Mouse (Mus musculus) left cerebral cortex, postnatal 10 days (tissue): ENCODE data around the gene C8g. TPM values are rescaled to one million over a fixed set of nuclear protein-coding genes. Genes with fewer than 3 reads are reported as not detected.

Experiments
- DNase-seq, 2 experiments: peaks; one replicate each; pipeline ENCODE4 v3.0.0; 2021 to 2022; ENCODE audit warnings: low spot score in 2 of 2, mixed read lengths in 1 of 2; ENCODE audit errors: extremely low spot score in 1 of 2
- intact Hi-C: fragments of 180-260 bp; cut with DNase I; formaldehyde crosslinking; loops from one replicate; pipeline ENCODE4 v1.15.1; 2025
- total RNA-seq, 2 experiments: library from RNA; stranded (reverse); gene quantifications; 2 replicates each; pipeline ENCODE4 v1.2.3; 2021

The C8g gene
- total RNA-seq, 2 experiments from 2014 or later = 1.2 to 2.3 TPM

DNA sequence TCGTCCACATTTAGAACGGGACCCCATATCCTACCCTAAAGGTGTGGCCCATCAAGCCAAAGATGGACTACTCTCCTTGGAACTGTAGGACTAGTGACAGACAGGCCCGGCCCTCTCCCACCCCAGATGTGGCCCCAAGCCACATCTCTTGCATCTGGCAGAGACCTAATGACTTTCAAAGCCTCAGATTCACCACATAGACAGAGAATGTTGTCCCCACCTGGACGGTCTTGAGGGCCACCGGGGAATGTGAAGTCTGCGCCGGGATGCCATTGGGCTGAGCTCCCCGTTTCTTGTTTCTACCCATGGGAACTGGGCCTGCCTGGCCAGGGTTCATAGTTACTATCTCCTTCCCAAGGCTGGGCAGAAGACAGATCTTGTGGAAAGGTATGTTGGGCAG is 24.0 kb downstream of the C8g start:
- no peak for DNase-seq
- intact Hi-C loops = no loop called here

GRCm38 (mm10) chr2:25472550-25472949 is 29.0 kb downstream of the C8g start:
- intact Hi-C loops = no loop called here
- no peak for DNase-seq

DNA sequence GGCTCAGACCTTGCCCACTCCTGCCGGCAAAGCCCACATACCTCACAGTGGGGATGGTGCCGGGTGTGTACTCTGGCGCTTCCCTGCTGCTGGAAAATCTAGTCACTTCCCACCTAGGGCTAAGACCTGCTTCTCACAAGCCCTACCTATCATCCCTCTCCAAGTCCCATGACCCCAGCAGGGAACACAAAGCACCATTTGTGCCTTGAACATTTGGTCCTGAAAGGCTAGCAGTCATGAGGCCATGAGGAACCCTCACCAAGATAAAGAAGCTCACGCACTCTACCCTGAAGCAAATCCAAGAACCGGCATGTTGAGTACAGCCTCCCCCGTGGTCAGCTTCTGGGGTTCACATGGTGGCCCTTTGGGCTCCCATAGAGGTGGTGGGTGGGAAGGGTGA is 31.6 kb downstream of the C8g start, which contains the start of gene Ptgds:
Ptgds (minus strand) TSS at position 78 of the 400 bp plus-strand sequence.
- no peak for DNase-seq
- intact Hi-C loops = no loop called here

DNA sequence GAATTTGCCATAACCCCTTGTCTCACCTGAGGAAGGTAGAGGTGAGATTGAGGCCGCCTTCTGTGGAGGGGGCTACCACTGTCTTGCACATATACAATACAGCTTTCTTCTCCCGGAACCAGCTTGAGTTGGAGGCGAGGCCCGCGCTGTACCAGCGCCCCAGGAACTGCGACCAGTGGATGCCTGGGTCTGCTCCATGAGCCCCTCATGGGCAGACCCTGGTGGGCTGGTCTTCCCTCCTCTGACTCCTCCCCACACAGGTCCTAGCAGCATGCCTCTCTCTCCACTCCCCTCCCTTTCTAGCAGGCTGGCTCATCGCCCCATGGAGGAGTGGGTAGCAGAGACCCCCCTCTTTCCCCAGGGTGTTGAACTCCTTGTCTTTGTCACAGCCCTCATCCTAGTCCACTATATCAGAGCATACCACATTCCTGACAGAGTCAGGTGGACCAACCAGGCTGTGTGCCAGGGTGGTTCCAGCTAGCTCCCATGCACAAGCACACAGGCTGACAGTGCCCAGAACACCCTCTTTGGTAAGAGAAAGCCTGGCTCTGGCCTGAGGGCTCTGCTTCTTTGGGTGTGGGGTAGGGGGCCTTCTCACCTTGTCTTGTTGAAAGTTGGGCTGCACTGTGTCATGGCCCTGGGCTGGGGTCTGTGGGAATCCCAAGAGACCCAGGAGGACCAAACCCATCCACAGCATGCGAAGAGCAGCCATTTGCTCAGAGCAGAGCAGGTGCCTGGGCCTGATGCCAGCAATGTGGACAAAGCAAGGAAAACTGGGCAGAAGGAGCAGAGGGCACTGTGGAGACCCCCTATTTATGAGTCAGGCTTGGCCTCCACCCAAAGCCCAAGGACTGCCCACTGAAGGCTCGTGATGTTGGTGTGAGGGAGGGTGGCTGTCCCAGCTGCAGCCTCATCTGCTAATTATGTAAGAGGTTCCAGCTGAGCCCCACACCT is 32.3 kb downstream of the C8g start:
- intact Hi-C loops = no loop called here
- peak in 1 of 2 experiments; percentile 73 for DNase-seq

GRCm38 (mm10) chr2:25467606-25468303 is 33.8 kb downstream of the C8g start:
- no peak for DNase-seq
- intact Hi-C loops = no loop called here

- DNase-seq = no peak
- intact Hi-C loops = no loop called here
Observed at GRCm38 (mm10) chr2:25465816-25466635, 35.5 kb downstream of the C8g start.

- intact Hi-C loops = no loop called here
- no peak for DNase-seq
Observed at GRCm38 (mm10) chr2:25465256-25465655, 36.3 kb downstream of the C8g start.

DNA sequence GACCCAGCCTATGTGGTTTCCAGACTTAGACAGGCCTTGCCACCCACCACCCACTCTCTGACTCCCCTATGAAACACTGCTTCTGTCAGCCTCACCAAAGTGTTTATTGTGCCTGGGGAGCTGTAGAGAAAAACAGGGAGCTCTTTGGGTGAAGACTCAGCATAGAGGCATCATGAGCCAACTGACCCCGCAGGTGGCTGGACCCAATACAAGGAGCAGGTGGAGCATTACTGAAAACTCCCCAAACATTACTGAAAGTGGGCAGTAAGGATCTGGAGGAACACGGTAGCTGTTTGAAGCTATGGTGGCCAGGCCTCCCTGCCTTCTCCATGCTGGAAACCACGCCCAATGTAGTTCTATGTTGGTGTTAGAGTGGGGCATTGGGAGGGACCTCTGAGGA is 37.9 kb downstream of the C8g start:
- no peak for DNase-seq

DNA sequence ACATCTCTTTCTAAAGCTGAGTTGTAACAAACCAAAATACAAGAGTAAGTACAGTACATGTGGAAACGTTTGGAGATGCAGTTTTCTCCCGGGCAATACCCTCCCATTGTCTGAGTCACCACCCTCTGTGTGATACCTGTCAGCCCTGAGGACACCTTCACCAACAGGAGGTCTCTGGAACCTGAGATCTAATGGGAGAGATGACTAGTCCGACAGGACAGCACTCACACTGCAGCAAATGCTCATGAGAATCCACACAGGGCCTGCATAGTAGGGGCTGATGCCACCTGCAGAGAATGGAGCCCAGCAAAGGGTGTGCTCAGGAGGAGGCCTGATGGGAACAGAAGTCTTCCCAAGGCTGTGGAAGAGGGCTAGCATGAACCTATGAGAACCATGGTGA is 40.1 kb downstream of the C8g start:
- intact Hi-C loops = no loop called here

More for the DNA sequence above, 37.9 kb downstream of the C8g start:
- intact Hi-C loops = no loop called here

DNA sequence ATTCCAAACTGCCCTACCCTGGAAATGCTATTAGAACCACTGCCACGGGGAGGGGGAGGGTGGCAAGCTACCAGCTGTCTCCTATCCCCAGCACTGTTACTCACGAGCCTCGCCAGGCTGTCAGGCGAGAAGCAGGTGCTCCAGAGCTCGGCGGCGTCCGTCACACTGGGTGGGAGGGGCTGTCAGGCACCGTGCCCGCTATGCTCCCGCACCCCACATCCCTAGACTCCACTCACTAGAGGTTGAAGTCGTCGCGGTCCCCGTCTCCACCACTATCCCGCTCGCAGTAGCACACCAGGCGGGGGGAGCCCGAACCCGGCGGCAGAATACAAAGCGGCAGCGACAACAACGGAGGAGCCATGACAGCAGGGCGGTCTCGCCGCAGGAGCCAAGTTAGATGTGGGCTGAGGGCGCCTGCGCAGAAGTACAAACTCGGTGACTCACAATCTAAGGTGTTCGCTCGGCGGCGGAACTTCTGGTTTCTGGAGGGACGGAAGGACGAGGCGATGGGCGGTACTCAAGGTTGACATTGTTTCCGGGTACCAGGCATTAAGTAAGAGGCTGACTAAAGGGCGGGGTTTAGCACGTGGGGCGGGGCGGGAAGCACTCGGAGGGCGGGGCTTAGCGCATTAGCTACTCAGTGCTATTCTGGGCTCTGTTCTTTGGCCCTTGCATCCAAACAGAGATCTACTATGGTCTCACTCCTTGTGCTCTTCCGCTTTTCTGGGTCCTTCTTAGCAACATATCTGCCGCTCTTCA is 40.8 kb downstream of the C8g start, which contains the start of gene Paxx:
Paxx (minus strand) TSS at position 544 of the 759 bp plus-strand sequence.
- intact Hi-C loops = no loop called here
- DNase-seq = peak; percentile 94 to 96

More for the DNA sequence above, 40.1 kb downstream of the C8g start:
- DNase-seq = no peak

DNA sequence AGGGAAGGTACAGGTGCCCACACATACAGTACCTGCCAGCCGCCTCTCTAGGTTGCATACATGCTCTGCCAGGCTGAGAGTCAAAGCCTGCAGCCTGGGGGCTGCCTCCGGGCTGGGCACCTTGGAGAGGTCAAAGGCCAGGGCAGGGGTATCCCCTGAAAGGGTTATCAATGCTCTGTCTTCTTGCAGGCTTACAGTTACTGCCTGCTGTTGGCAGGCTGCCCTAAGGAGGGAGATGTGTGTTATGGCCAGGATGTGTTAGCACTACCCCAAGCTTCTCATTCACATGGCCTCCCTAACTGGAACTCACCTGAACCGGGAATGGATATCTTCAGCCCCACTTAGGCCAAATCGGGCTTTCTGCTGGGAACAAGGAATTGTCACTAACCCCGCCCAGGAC is 41.4 kb downstream of the C8g start:
- intact Hi-C loops = no loop called here
- DNase-seq = peak in 1 of 2 experiments; percentile 72

- intact Hi-C loops = no loop called here
- peak in 1 of 2 experiments; percentile 72 for DNase-seq
Observed at GRCm38 (mm10) chr2:25458911-25459310, 42.6 kb downstream of the C8g start.

DNA sequence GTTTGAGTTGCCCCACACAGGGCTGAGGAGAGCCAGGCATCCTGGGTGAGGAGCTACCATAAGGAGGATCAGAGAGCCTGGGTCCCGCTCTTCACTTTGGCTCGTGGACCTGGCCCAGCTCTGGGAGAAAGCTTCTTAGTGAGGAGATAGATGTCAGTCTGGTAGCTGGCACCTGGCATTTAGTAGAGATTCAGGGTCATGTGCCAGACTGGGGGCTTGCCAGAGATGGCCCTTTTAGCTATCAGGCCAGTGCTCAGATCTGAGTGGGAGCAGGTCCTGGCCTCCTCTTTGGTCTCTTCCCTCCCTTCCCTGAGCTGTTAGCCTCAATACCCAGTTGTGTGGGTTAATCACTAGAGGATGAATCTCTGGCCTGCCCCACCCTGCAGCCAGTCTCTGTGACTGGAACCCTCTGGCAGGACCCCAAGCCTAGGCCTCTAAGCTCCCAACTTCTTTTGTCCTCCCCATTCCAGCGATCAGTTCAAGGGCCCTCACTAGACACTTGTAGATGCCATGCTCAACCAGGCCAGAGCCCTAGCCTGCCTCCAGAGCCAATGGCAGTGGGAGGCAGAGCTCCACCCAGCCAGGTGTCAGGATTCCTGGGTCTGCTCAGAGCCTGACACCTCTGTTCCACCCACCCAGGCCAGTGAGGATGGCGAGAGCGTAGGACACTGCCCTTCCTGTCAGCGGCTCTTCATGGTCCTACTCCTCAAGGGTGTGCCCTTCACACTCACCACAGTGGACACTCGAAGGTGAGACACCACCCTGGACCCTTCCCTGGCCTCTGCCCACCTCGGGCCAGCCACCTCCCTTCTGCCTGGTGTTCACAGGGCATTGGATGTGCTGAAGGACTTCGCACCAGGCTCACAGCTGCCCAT is 44.3 kb downstream of the C8g start:
- intact Hi-C loops = no loop called here

DNA sequence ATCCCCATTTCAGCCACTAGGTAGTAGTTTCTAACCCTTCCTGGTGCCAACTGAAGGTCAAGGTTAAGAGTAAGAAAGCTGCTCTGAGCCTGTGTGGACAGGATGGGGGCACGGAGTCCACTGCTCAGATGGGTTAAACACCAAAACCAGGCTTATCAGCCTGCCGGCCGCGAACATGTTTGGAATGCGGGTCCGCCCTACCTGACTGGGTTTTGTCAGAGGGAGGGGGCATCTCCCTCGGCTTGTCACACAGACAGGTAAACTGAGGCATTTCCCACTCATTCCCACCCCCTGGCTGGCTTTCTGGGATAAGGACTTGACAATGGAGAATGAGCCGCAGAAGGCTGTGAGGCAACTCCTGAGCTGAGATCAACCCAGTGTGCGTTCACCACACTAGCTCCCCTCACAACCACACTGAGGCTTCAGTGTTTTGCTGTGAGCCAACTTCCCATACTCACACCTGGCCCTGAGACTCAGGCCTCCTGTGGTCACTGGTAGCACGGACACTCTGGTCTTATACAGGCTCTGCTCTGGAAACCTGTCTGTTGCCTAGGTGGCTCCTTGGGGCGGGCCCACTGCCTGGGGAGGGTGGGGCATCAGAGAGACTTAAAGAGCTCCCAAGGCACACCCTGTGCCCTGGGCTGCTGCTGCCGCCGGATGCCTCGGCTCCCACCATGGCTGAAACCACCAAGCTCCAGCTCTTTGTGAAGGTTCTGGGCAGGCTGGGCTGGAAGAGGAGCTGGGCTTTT is 45.1 kb downstream of the C8g start, which contains the start of gene Clic3:
Clic3 (plus strand) TSS at position 634 of the 749 bp plus-strand sequence.
- intact Hi-C loops = no loop called here
- DNase-seq = no peak

More for the DNA sequence above, 44.3 kb downstream of the C8g start:
- no peak for DNase-seq

DNA sequence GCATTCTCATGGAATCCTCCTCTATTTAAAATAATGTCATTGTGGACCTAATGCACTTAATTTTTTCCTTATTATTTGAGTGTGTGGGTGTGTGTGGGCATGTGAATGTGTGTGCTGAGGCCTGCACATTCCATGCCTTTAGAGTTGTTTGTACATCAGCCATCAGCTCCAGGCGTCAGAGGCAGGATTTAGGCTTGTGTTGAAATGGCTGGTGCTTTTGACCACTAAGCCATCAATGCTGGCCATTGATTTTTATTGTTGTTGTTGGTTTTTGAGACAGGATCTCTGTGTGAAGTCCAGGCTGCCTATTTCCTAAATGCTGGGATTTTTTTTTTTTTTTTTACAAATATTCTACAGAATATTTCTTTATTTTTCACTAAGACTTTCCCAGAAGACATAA is 48.6 kb downstream of the C8g start:
- intact Hi-C loops = no loop called here
- DNase-seq = no peak

DNA sequence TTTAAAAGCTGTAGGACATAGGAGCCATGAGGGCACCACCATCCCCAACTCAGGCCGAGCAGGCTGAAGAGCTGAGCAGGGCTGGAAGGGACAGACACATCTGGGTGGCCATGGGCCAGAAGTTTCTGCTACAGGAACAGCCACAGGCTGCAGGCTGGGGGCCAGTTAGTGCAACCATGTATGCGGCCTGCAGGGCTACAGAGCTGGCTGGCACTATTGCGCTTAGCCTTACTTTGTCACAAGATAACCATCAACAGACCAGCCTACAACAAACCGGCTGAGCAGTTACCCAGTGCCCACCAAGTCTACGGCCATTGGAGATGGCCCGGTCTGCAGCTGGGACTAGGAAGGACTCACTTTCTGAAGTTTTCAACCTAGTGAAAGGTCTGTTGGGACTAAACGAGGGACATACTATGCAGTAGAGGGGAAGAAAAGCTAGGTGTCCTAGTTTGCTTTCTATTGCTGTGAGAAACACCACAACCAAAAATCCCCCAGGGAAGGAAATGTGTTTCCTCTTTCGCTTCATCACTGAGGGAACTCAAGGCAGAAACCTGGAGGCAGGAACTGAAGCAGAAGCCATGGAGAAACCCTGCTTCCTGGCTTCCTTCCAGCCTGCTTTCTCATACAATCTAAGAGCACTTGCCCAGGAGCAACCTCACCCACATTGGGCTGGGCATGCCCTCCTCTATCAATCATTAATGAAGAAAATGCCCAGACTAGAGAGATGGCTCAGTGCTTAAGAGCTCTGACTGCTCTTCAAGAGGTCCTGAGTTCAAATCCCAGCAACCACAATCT is 50.5 kb downstream of the C8g start:
- no peak for DNase-seq
- intact Hi-C loops = no loop called here
